Mouse (Mus musculus) retina, postnatal 7 days (tissue): ENCODE results near the gene Amacr.
"Not testable (repeated sequence)": the region's sequence is repeated elsewhere in the genome, so short reads cannot be mapped to it uniquely, and the experiment has no call there.

ENCODE experiments used
- DNase-seq: peaks from one replicate; pipeline ENCODE4 v3.0.0-alpha.2; 2012; ENCODE audit warnings: low read depth, low spot score

Gene Amacr

DNA sequence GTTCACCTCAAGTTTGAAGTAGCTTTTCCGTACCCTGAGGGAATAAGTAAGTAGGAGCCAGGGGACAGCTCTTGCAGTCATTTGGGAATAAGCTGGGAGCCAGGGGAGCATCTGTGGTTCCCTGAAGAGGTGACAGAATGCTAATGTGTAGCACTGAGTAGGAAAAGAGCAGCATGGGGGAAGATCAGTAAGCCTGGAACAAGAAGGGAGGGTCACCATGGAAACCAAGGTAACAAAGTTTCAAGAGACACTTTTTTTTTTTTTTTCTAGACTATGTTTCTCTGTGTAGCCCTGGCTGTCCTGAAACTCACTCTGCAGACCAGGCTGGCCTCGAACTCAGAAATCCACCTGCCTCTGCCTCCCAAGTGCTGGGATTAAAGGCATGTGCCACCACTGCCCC lies 4.9 kb downstream of the Amacr start:
- not testable (repeated sequence) for DNase-seq

DNA sequence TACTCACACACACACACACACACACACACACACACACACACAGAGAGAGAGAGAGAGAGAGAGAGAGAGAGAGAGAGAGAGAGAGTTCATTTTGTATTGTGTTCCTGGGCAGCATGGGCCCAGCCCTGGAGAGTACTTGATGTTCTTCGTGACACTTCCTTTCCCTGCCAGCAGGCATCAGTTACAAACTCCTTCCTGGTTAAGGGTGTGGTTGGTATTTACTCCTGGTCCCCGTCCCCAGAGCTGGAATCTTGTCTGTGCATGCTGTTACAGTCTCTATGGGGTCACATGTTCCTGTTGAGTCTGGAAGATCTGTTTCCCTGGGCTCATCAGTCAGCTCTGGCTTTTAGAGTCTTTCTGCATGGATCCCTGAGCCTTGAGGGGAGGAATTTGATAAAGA lies 8.9 kb downstream of the Amacr start:
- DNase-seq = no peak

DNA sequence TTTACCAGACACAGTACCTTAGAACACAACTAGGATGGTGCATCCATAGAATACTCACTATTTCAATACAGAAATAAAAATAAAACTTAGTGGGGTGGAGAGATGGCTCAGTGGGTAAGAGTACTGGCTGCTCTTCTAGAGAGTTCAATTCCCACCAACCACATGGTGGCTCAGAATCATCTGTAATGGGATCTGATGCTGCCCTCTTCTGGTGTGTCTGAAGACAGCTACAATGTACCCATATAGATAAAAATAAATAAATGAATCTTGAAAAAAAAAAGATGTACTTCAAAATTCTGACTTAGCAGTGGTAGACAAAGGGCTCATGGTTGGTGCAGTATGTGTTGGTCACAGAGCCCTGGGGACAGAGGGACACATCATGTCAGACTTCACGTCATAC lies 10.0 kb downstream of the Amacr start:
- no peak for DNase-seq

DNA sequence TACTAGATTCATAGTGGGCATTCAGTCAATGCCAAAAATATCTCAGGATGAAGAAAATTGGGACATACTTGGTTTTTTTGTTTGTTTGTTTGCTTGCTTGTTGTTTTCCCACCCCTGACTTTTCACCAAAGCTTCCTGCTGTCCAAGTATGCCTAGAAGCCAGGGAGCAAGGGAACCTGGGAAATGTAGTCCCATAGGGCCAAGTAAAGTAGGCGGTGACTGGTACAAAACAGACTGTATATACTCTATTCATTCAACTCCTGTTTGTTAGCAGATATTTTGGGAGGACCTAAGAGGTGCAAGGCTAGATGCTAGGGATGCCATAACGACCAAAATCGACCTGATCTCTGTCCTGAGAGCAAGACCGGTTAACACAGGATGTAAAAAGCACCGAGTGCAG lies 18.3 kb downstream of the Amacr start:
- DNase-seq = no peak

DNA sequence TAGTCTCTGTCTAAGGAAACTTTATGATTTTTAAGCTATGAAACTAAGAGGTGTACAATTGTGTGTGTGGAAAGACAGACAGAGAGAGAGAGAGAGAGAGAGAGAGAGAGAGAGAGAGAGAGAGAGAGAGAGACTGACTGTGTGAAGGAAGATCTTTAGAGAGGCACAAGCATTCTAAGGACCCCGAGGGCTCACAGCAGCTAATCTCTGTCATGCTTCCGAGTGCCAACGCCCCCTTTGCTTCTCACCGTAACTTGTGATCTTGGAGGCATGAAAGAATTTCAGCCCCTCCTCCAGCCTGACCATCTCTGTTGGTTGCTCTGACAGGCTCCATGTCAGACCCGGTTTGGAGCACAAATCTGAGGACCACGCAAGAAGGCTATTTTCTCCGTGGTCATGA lies 18.9 kb downstream of the Amacr start, which contains the start of gene Slc45a2:
Slc45a2 (plus strand) TSS at position 301 of the 400 bp plus-strand sequence.
- DNase-seq = no peak

DNA sequence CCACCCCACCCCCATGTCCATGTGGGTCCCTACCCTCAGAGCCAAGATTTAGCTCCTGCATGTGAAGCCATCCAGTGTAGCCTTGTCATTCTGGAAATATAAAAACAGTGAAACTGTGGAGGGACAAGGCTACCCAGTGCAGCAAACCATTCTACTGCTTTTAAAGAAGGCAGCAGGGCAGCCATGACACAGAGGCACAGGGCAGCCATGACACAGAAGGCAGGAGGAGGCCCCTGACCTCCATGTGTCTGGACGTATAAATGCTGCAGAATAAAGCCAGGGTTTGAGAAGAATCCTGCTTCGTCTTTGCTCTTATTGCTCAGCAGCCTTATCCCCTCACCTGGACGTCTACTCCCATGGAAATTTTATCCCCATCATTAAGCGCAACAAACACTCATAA lies 22.2 kb downstream of the Amacr start:
- DNase-seq = no peak

DNA sequence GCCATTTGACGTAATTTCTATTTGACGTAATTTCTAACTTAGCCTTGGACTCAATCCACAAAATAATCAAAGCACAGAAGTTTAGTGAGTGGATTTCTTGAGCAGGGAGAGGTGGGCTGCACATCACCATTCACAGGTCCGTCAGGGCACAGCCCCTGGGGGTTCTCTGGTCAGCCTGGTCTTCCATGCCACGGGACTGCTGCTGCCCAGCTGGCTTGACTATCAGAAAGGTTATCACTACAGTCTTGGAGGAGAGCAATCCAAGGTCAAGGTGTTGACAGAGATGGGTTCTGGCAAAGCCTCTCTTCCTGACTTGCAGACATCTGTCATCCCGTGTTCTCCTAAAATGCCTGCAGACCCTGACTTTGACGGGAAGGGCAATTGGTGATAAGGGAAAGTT lies 23.1 kb downstream of the Amacr start:
- no peak for DNase-seq

DNA sequence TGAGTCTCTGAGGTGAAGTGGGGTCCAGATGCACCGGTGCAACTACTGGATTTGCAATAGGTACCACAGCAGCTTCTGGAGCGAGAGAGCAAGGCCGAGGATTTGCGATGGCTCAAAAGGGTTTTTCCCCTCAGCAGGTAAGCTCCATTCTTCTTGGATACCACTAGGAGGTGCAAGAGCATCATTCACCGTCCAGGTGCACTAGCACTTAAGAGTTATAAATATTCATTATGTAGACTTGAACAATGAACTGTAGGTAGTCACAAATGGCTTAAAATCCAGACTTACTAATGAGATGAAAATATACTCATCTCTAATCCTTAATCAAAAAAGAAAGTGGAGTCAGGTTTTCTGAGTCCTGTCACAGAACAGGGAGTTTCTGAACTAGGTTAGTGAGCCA lies 27.2 kb downstream of the Amacr start:
- no peak for DNase-seq

GRCm38 (mm10) chr15:11010976-11011548 lies 29.5 kb downstream of the Amacr start:
- no peak for DNase-seq

DNA sequence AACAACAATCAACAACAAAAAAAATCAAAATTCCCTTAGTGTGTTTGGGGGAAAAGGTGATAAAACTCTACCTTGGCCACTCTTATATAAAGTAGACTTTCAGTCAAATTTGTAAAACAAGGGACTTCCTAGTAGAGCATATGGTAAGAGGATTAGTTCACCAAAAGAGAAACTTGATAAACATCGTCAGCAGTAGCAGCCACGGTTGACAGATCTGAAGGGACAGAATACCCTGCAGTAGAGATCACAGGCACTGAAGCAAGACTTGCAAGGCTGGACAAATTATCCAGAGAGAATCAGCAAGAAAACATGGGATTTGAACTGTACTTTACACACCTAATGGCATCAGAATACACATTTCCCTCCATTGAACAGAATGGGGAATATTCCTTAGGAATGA lies 33.4 kb downstream of the Amacr start:
- no peak for DNase-seq

GRCm38 (mm10) chr15:11026801-11027561 lies 45.4 kb downstream of the Amacr start:
- DNase-seq = no peak

DNA sequence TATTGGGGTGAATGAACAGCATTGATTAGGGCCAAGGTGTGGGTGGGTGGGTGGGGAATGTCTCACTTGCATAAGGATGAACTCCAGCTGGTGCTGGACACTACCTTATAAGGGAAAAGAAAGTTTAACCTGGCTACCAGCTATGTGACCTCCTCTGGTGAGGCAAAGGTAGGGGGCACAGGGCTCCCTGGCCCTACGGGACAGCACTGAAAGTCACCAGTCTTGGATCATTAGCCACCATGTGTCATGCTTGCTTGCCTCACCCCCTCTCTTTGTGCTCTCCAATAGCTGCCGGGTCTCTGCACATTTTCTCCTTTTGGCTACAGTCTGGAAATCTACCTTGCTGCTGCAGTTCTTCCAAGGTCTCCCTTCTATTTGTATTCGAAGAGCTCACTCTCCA lies 48.6 kb downstream of the Amacr start:
- DNase-seq = no peak

DNA sequence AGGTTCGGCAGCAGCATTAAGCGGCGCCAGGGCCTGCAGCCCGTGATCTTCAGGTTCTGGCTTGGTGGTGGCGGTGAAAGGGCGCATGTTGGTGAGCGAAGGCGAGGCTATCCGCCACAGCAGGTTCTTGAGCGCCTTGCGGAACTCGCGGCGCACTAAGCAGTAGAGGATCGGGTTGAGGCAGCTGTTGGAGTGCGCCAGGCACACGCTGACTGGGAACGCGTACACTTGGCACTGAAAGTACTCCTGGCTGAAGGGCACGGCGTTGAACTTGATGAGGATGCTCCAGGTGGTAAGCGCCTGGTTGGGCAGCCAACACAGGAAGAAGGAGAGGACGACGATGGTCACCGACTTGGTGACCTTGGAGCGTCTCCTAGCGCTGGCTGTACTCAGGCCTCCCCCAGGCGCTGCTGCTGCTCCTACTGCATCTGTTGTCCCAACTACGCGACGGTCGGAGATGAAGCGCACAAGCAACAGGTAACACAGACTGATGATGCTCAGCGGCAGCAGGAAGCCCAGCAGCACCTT lies 54.5 kb downstream of the Amacr start:
- no peak for DNase-seq

DNA sequence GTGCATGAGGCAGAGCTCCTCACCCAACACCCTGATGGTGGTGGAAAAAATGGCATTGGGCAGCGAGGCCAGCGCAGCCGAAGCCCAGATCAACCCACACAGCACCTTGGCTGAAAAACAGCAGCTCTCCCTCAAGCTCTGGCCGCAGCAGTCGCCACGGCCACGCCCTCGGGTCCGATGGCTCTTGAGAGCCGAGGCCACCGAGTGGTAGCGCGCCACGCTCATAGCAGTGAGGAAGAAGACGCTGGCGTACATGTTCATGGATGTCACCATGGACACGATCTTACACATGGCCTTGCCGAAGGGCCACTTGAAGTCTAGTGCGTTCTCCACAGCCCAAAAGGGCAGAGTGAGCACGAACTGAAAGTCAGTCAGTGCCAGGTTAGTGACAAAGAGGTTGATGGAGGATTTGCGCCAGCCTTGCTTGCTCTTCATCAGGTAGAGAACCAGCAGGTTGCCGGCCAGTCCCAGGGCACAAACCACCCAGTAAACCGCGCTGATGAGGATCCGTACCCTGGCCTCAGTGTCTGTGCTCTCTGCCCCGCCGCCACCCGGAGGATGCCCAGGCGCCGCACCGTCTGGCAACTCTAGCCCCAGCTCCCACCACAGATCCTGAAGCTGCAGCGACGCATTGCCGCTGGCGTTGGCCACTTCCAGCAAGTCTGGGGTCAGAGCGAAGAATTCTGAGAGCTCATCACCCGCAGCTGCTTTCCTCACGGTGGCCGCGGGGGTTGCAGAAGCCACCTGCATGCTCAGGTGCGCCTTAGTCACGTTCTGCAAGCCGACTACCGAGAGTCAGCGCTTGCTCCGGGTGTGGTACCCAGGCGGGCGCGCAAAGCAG lies 55.2 kb downstream of the Amacr start:
- DNase-seq = no peak

- no peak for DNase-seq
Measured at GRCm38 (mm10) chr15:11037376-11037695, 55.8 kb downstream of the Amacr start.

DNA sequence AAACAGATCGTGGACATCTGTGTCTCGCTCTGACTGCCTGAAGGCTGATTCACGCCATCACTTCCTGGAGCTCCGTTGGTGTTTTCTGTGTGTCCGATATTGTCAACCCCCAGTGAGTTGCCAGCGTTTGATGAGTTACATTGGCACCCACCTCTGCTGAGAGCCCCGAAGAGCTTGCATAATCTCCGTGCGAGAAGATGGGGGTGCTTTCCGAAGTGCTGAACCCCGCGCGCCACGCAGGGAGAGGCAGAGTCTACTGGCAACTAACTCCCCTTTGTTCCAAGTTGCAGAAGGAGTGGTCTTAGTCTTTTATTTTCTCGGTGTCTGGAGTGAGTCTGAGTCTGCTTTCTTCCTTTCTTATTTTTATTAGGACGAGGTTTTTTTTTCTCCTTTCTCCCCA lies 56.2 kb downstream of the Amacr start, which contains the start of gene Rxfp3:
Rxfp3 (minus strand) TSS at position 281 of the 400 bp plus-strand sequence.
- DNase-seq = no peak

DNA sequence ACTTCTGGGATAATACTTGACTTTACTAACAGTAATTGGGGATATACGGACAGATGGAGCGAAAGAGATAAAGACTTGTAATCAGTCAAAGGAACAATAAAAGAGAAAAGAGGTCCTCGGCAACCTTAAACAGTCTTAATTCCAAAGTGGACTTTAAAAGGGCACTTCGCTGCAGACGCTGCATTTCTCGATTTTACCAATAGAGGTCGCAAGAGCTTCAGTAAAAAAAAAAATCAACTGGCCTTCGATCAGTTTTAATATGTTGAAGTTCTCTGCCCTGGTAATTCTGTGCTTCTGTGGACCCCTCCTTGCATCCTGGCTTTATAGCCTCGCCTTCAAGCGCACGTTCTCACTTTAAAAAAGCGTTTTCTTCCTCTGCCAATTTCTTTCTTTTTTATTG lies 56.9 kb downstream of the Amacr start:
- peak; percentile 42 for DNase-seq

DNA sequence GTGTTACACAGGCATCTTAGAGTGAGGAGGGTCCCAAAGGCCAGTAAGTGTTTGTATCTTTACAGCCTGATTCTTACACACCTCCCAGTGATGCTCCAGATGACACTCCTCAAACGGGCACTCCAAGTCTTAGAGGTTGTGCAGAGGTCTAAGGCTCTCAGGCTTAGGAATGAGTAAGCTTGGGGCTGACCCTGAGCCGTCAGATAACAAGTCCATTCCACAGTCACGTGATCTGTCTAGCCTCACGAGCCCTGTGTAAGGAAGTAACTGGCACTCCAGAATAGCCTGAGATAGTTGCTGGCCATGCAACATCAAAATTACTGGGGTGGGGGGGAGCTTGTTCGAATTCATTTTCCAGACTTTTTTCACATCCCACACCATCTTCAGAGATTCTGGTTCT lies 58.5 kb downstream of the Amacr start:
- DNase-seq = no peak

DNA sequence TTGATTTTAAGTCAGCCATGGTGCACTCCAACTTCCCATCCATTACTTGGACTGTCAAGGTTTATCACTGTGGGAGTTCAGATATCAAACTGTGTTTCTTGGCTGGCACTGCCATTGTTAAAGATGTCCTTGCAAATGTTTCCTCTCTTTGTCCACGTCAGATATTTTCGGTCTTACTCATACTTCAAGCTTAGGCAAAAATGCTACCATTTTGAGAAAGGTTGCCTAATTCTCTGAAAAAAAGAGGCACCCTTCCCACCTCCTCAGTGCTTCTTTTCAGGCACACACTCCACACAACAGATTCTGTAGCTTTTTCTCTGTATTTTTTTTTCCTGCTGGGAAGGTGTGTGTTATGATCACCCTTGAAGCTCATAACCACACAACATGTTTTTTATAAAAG lies 59.7 kb downstream of the Amacr start:
- no peak for DNase-seq

DNA sequence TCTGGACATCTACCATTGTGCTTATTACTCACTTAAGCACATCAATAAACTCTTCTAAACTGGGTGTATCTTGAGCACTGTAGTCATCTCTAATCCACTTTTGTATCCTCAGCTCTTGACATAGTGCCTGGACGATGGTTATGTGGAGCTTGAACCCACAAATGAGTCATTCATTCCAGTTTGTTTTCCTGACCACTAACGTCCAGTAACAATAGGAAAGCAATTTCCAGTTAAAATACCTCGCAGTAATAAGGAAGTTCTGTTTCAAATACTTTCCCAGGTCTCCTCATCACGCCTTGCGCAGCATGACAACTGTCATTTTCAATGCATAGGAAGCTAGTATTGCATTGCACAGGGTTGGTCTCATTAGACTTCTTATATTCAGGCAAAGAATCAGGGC lies 61.3 kb downstream of the Amacr start:
- DNase-seq = no peak
